Mouse (Mus musculus): Measurements from ENCODE around the gene Tmem50b. TPM values are rescaled to one million over a fixed set of nuclear protein-coding genes. Genes with fewer than 3 reads are reported as not detected.
"Not testable (repeated sequence)": the region's sequence is repeated elsewhere in the genome, so short reads cannot be mapped to it uniquely, and the experiment has no call there.

Gene Tmem50b
- polyA plus RNA-seq, 1 experiment from 2014 or later, result 34.3 TPM

DNA sequence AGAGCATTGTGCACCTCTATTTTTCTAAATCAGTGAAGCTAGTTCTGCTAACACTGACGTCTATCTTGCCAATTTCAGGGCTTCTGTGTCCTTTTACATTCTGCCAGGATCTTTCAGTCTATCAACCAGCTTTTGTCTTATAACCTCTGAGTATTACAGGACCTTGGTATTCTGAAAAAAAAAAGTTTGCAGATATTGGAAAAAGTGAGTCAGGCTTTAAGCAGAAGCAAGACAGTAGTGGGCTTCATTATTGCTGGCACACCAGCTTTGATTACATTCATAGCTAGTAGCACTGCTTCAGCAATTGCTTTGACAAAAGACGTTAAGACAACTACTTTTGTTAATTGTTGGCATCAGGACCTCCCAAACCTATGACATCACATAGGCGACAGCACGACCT, 66.8 kb downstream of the Tmem50b start:
- not testable (repeated sequence) for ATAC-seq; H3K27me3 ChIP-seq (replicated peaks; ENCODE audit: control insufficient read depth, insufficient read depth, low read length); H3K4me1 ChIP-seq (ENCODE audit: control insufficient read depth, insufficient read depth, low read length); H3K9ac ChIP-seq (ENCODE audit: low read depth, low read length); H3K27ac ChIP-seq (ENCODE audit: low read length); H3K4me2 ChIP-seq (ENCODE audit: low read depth, low read length); H3K9me3 ChIP-seq (ENCODE audit: control insufficient read depth, low read length); H3K36me3 ChIP-seq (ENCODE audit: control insufficient read depth, insufficient read depth, low read length); H3K4me3 ChIP-seq (ENCODE audit: low read length)
- WGBS, result 82% methylated on average over 4 of the region's 4 CpGs

DNA sequence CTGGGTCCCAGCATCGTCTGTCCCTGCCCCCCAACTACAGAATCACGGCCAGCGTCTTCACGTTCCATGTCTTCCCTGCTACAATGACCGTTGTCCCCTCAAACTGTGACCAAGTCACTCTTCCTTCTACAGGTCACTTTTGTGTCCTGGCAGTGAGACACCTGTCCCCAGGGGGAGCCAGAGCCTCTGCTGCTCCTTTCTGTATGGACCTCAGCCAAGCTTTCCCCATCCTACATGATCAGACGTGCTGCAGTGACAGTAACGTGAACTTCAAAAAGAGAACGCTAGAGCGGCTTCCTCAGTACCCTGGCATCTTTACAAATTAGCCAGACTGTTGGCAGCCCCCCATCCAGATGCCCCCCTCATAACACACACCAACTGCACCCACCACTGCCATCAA, 69.0 kb downstream of the Tmem50b start:
- no peak for ATAC-seq
- no peaks in the 10 kb centered on the region for H3K36me3 ChIP-seq (ENCODE audit: control insufficient read depth, insufficient read depth, low read length)
- no peak overlapping the region for H3K9ac ChIP-seq (ENCODE audit: low read depth, low read length)
- H3K4me1 ChIP-seq (ENCODE audit: control insufficient read depth, insufficient read depth, low read length), result peaks cover 6% of the 10 kb centered on the region; the same call in 1 of the 2 replicates
- no peak overlapping the region for H3K4me3 ChIP-seq (ENCODE audit: low read length)
- H3K4me2 ChIP-seq (ENCODE audit: low read depth, low read length), result no peak overlapping the region
- H3K27me3 ChIP-seq (replicated peaks; ENCODE audit: control insufficient read depth, insufficient read depth, low read length), result no peaks in the 10 kb centered on the region
- no peak overlapping the region for H3K27ac ChIP-seq (ENCODE audit: low read length)
- WGBS, result 83% methylated on average over 9 of the region's 9 CpGs
- H3K9me3 ChIP-seq (ENCODE audit: control insufficient read depth, low read length), result no peaks in the 10 kb centered on the region; the same call in 1 of the 2 replicates

- no peak overlapping the region for H3K27ac ChIP-seq (ENCODE audit: low read length)
- no peak overlapping the region for H3K4me3 ChIP-seq (ENCODE audit: low read length)
- peaks cover 2% of the 10 kb centered on the region; the same call in 1 of the 2 replicates for H3K4me1 ChIP-seq (ENCODE audit: control insufficient read depth, insufficient read depth, low read length)
- no peak overlapping the region for H3K9ac ChIP-seq (ENCODE audit: low read depth, low read length)
- 56% methylated on average over 5 of the region's 5 CpGs for WGBS
- H3K9me3 ChIP-seq (ENCODE audit: control insufficient read depth, low read length), result no peaks in the 10 kb centered on the region; the same call in 1 of the 2 replicates
- no peak for ATAC-seq
- no peaks in the 10 kb centered on the region for H3K27me3 ChIP-seq (replicated peaks; ENCODE audit: control insufficient read depth, insufficient read depth, low read length)
- no peak overlapping the region for H3K4me2 ChIP-seq (ENCODE audit: low read depth, low read length)
- H3K36me3 ChIP-seq (ENCODE audit: control insufficient read depth, insufficient read depth, low read length), result no peaks in the 10 kb centered on the region
Measured at GRCm38 (mm10) chr16:91527500-91527899, 70.1 kb downstream of the Tmem50b start.

DNA sequence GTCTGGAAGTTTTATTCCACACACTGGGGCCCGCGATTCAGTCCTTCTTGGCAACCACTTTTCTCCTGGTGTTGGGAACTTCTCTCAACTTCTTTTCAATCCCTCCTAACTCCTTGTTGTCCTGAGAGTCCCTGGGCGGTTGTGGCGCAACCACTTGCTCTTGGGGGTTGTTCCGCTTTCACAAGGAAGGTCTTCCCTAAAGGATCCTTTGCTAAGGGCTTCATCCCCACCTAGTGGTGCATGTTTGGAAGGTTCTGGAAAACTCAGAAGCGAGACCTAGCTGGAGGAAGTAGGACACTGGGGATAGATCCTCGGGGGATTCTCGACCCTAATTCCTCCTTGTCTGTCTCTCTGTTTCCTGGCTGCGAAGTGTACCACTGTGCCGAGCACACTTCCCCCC, 70.5 kb downstream of the Tmem50b start:
- Histone ChIP-seq H3K9me3 (ENCODE audit: control insufficient read depth, low read length) (no peaks in the 10 kb centered on the region; the same call in 1 of the 2 replicates), H3K27me3 (replicated peaks; ENCODE audit: control insufficient read depth, insufficient read depth, low read length) (no peaks in the 10 kb centered on the region), H3K4me1 (ENCODE audit: control insufficient read depth, insufficient read depth, low read length) (0 out of 2 replicates have a peak, but pooled peaks cover 2% of the 10 kb centered on the region), H3K27ac (ENCODE audit: low read length) (no peak overlapping the region), H3K9ac (ENCODE audit: low read depth, low read length) (no peak overlapping the region), H3K36me3 (ENCODE audit: control insufficient read depth, insufficient read depth, low read length) (no peaks in the 10 kb centered on the region), H3K4me2 (ENCODE audit: low read depth, low read length) (no peak overlapping the region), H3K4me3 (ENCODE audit: low read length) (no peak overlapping the region)
- WGBS, result 74% methylated on average over 10 of the region's 10 CpGs
- no peak for ATAC-seq

DNA sequence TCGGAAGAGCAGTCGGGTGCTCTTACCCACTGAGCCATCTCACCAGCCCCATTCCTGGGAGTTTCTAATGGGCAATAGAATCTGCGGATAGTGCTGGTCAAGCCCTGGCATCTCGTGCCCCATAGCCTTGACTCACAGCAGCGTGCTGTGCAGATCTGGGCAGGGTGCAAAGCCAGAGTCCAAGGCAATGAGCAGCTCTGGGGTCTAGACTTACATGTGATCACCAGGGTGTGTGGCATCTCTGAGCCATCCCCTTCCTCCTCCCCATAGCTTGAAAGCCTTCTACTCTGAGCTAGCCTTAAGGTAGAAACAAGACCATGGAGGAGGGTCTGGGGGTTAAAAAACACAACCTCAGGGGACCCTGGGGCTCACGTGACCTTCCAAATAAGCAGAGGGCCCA, 71.3 kb downstream of the Tmem50b start:
- Histone ChIP-seq H3K9ac (ENCODE audit: low read depth, low read length) (no peak overlapping the region), H3K4me3 (ENCODE audit: low read length) (no peak overlapping the region), H3K27ac (ENCODE audit: low read length) (no peak overlapping the region), H3K27me3 (replicated peaks; ENCODE audit: control insufficient read depth, insufficient read depth, low read length) (no peaks in the 10 kb centered on the region), H3K4me1 (ENCODE audit: control insufficient read depth, insufficient read depth, low read length) (0 out of 2 replicates have a peak, but pooled peaks cover 5% of the 10 kb centered on the region), H3K9me3 (ENCODE audit: control insufficient read depth, low read length) (no peaks in the 10 kb centered on the region; the same call in 1 of the 2 replicates), H3K36me3 (ENCODE audit: control insufficient read depth, insufficient read depth, low read length) (no peaks in the 10 kb centered on the region), H3K4me2 (ENCODE audit: low read depth, low read length) (no peak overlapping the region)
- ATAC-seq, result no peak
- WGBS, result 95% methylated on average over 6 of the region's 6 CpGs

Small RNA genes lying within 50 kb of the gene (microRNA-seq; reads per million reads assigned to microRNA genes)
- not detected for gene Mir6367

Other genes with a start within 250 kb of the Tmem50b start
- 45.1 and 45.7 TPM in 2 replicates for gene Ifnar2, start 225.0 kb downstream of the Tmem50b start, polyA plus RNA-seq (2015; fragmentation: Nextera tagmentation; extraction: Ambion mirVana)
- not detected in 2 replicates for gene Gm21970, start 206.1 kb downstream of the Tmem50b start, polyA plus RNA-seq (2015; fragmentation: Nextera tagmentation; extraction: Ambion mirVana)
- gene Il10rb, start 191.6 kb downstream of the Tmem50b start, polyA plus RNA-seq (2015; fragmentation: Nextera tagmentation; extraction: Ambion mirVana), result 103 and 120 TPM in 2 replicates
- gene Ifnar1, start 112.6 kb downstream of the Tmem50b start, polyA plus RNA-seq (2015; fragmentation: Nextera tagmentation; extraction: Ambion mirVana), result 39.4 and 39.5 TPM in 2 replicates
- gene Ifngr2, start 50.7 kb downstream of the Tmem50b start, polyA plus RNA-seq (2015; fragmentation: Nextera tagmentation; extraction: Ambion mirVana), result 116 and 117 TPM in 2 replicates
- 2.8 TPM in 2 replicates for gene Dnajc28, start 21.2 kb upstream of the Tmem50b start, polyA plus RNA-seq (2015; fragmentation: Nextera tagmentation; extraction: Ambion mirVana)
- gene Gart, start 49.2 kb upstream of the Tmem50b start, polyA plus RNA-seq (2015; fragmentation: Nextera tagmentation; extraction: Ambion mirVana), result 85.2 and 99.7 TPM in 2 replicates
- gene Son, start 49.7 kb upstream of the Tmem50b start, polyA plus RNA-seq (2015; fragmentation: Nextera tagmentation; extraction: Ambion mirVana), result 69.8 and 76.6 TPM in 2 replicates
- gene Donson, start 91.0 kb upstream of the Tmem50b start, polyA plus RNA-seq (2015; fragmentation: Nextera tagmentation; extraction: Ambion mirVana), result 12.0 and 12.2 TPM in 2 replicates
- gene Cryzl1, start 131.2 kb upstream of the Tmem50b start, polyA plus RNA-seq (2015; fragmentation: Nextera tagmentation; extraction: Ambion mirVana), result 66.9 and 69.4 TPM in 2 replicates
- gene Itsn1, start 131.5 kb upstream of the Tmem50b start, polyA plus RNA-seq (2015; fragmentation: Nextera tagmentation; extraction: Ambion mirVana), result 10.5 and 13.1 TPM in 2 replicates